Mouse (Mus musculus): ENCODE measurements at regions not wholly inside any gene's neighbourhood (a gene's known extent, or its start where the extent isn't known, plus 50 kb on each side); places are given as distances from the start of the nearest gene placed in this dataset.

- Histone ChIP-seq H3K4me3 (ENCODE audit: control insufficient read depth in 1 of 2, insufficient read depth in 1 of 2, low read depth in 1 of 2, low read length in 2 of 2) (no peak overlapping the region), H3K27ac (replicated peaks in 1 of 2; ENCODE audit: control insufficient read depth in 1 of 2, insufficient read depth in 1 of 2, low read depth in 2 of 2, low read length in 2 of 2) (no peak overlapping the region), H3K27me3 (ENCODE audit: control insufficient read depth, insufficient read depth, low read length) (no peaks in the 10 kb centered on the region), H3K9me3 (ENCODE audit: control insufficient read depth, low read length) (0 out of 2 replicates have a peak, but pooled peaks cover 4% of the 10 kb centered on the region), H3K9ac (ENCODE audit: low read length) (no peak overlapping the region), H3K36me3 (ENCODE audit: control insufficient read depth, insufficient read depth, low read length) (no peaks in the 10 kb centered on the region), H3K4me1 (ENCODE audit: control insufficient read depth in 2 of 2, insufficient read depth in 2 of 2, low read length in 2 of 2) (no peaks in the 10 kb centered on the region), H3K4me2 (ENCODE audit: low read length) (no peak overlapping the region)
- ATAC-seq (ENCODE audit: insufficient number of reproducible peaks, insufficient read depth, low FRiP score, low read depth): no peak
- WGBS: 79% methylated on average over 8 of the region's 8 CpGs
Observed at GRCm38 (mm10) chr5:126799698-126800279, 441.8 kb upstream of the Tmem132c start.

GRCm38 (mm10) chr5:126806656-126807055, 435.0 kb upstream of the Tmem132c start:
- Histone ChIP-seq H3K4me1 (ENCODE audit: control insufficient read depth in 2 of 2, insufficient read depth in 2 of 2, low read length in 2 of 2) (no peaks in the 10 kb centered on the region), H3K9ac (ENCODE audit: low read length) (no peak overlapping the region), H3K27ac (replicated peaks in 1 of 2; ENCODE audit: control insufficient read depth in 1 of 2, insufficient read depth in 1 of 2, low read depth in 2 of 2, low read length in 2 of 2) (no peak overlapping the region), H3K9me3 (ENCODE audit: control insufficient read depth, low read length) (peaks cover 3% of the 10 kb centered on the region; the same call in 1 of the 2 replicates), H3K27me3 (ENCODE audit: control insufficient read depth, insufficient read depth, low read length) (no peaks in the 10 kb centered on the region), H3K4me2 (ENCODE audit: low read length) (no peak overlapping the region), H3K4me3 (ENCODE audit: control insufficient read depth in 1 of 2, insufficient read depth in 1 of 2, low read depth in 1 of 2, low read length in 2 of 2) (no peak overlapping the region), H3K36me3 (ENCODE audit: control insufficient read depth, insufficient read depth, low read length) (no peaks in the 10 kb centered on the region)
- ATAC-seq (ENCODE audit: insufficient number of reproducible peaks, insufficient read depth, low FRiP score, low read depth): no peak

GRCm38 (mm10) chr5:126816069-126816468, 425.5 kb upstream of the Tmem132c start:
- H3K27me3 ChIP-seq (ENCODE audit: control insufficient read depth, insufficient read depth, low read length): no peaks in the 10 kb centered on the region
- H3K4me2 ChIP-seq (ENCODE audit: low read length): no peak overlapping the region
- no peaks in the 10 kb centered on the region for H3K4me1 ChIP-seq (ENCODE audit: control insufficient read depth in 2 of 2, insufficient read depth in 2 of 2, low read length in 2 of 2)
- H3K9ac ChIP-seq (ENCODE audit: low read length): no peak overlapping the region
- no peak overlapping the region for H3K27ac ChIP-seq (replicated peaks in 1 of 2; ENCODE audit: control insufficient read depth in 1 of 2, insufficient read depth in 1 of 2, low read depth in 2 of 2, low read length in 2 of 2)
- H3K36me3 ChIP-seq (ENCODE audit: control insufficient read depth, insufficient read depth, low read length): no peaks in the 10 kb centered on the region
- H3K4me3 ChIP-seq (ENCODE audit: control insufficient read depth in 1 of 2, insufficient read depth in 1 of 2, low read depth in 1 of 2, low read length in 2 of 2): no peak overlapping the region
- no peak for ATAC-seq (ENCODE audit: insufficient number of reproducible peaks, insufficient read depth, low FRiP score, low read depth)
- H3K9me3 ChIP-seq (ENCODE audit: control insufficient read depth, low read length): peaks cover 7% of the 10 kb centered on the region; the same call in 1 of the 2 replicates

- ATAC-seq (ENCODE audit: insufficient number of reproducible peaks, insufficient read depth, low FRiP score, low read depth): no peak
- Histone ChIP-seq H3K36me3 (ENCODE audit: control insufficient read depth, insufficient read depth, low read length) (no peaks in the 10 kb centered on the region), H3K27ac (replicated peaks in 1 of 2; ENCODE audit: control insufficient read depth in 1 of 2, insufficient read depth in 1 of 2, low read depth in 2 of 2, low read length in 2 of 2) (no peak overlapping the region), H3K4me3 (ENCODE audit: control insufficient read depth in 1 of 2, insufficient read depth in 1 of 2, low read depth in 1 of 2, low read length in 2 of 2) (no peak overlapping the region), H3K4me1 (ENCODE audit: control insufficient read depth in 2 of 2, insufficient read depth in 2 of 2, low read length in 2 of 2) (no peaks in the 10 kb centered on the region), H3K9ac (ENCODE audit: low read length) (no peak overlapping the region), H3K9me3 (ENCODE audit: control insufficient read depth, low read length) (no peaks in the 10 kb centered on the region), H3K27me3 (ENCODE audit: control insufficient read depth, insufficient read depth, low read length) (no peaks in the 10 kb centered on the region), H3K4me2 (ENCODE audit: low read length) (no peak overlapping the region)
- 90% methylated on average over 3 of the region's 3 CpGs for WGBS
Observed at GRCm38 (mm10) chr5:126835440-126835839, 406.2 kb upstream of the Tmem132c start.

- Histone ChIP-seq H3K4me3 (ENCODE audit: control insufficient read depth in 1 of 2, insufficient read depth in 1 of 2, low read depth in 1 of 2, low read length in 2 of 2) (no peak overlapping the region), H3K4me2 (ENCODE audit: low read length) (no peak overlapping the region), H3K4me1 (ENCODE audit: control insufficient read depth in 2 of 2, insufficient read depth in 2 of 2, low read length in 2 of 2) (no peaks in the 10 kb centered on the region), H3K27me3 (ENCODE audit: control insufficient read depth, insufficient read depth, low read length) (no peaks in the 10 kb centered on the region), H3K27ac (replicated peaks in 1 of 2; ENCODE audit: control insufficient read depth in 1 of 2, insufficient read depth in 1 of 2, low read depth in 2 of 2, low read length in 2 of 2) (no peak overlapping the region), H3K9ac (ENCODE audit: low read length) (no peak overlapping the region), H3K36me3 (ENCODE audit: control insufficient read depth, insufficient read depth, low read length) (no peaks in the 10 kb centered on the region), H3K9me3 (ENCODE audit: control insufficient read depth, low read length) (no peaks in the 10 kb centered on the region)
- no peak for ATAC-seq (ENCODE audit: insufficient number of reproducible peaks, insufficient read depth, low FRiP score, low read depth)
- WGBS: 63% methylated on average over 4 of the region's 4 CpGs
Observed at GRCm38 (mm10) chr5:126842606-126843005, 399.0 kb upstream of the Tmem132c start.

GRCm38 (mm10) chr5:126862078-126862477, 379.5 kb upstream of the Tmem132c start:
- Histone ChIP-seq H3K27me3 (ENCODE audit: control insufficient read depth, insufficient read depth, low read length) (no peaks in the 10 kb centered on the region), H3K4me2 (ENCODE audit: low read length) (no peak overlapping the region), H3K36me3 (ENCODE audit: control insufficient read depth, insufficient read depth, low read length) (no peaks in the 10 kb centered on the region), H3K4me1 (ENCODE audit: control insufficient read depth in 2 of 2, insufficient read depth in 2 of 2, low read length in 2 of 2) (no peaks in the 10 kb centered on the region), H3K9ac (ENCODE audit: low read length) (no peak overlapping the region), H3K27ac (replicated peaks in 1 of 2; ENCODE audit: control insufficient read depth in 1 of 2, insufficient read depth in 1 of 2, low read depth in 2 of 2, low read length in 2 of 2) (no peak overlapping the region), H3K4me3 (ENCODE audit: control insufficient read depth in 1 of 2, insufficient read depth in 1 of 2, low read depth in 1 of 2, low read length in 2 of 2) (no peak overlapping the region), H3K9me3 (ENCODE audit: control insufficient read depth, low read length) (no peaks in the 10 kb centered on the region)
- no peak for ATAC-seq (ENCODE audit: insufficient number of reproducible peaks, insufficient read depth, low FRiP score, low read depth)
- WGBS: 77% methylated on average over 1 of the region's 1 CpGs

- Histone ChIP-seq H3K27ac (replicated peaks in 1 of 2; ENCODE audit: control insufficient read depth in 1 of 2, insufficient read depth in 1 of 2, low read depth in 2 of 2, low read length in 2 of 2) (0 out of 4 replicates have a peak overlapping the region, but pooled peaks of 1 of the 2 experiments have one; percentile 30), H3K9ac (ENCODE audit: low read length) (no peak overlapping the region), H3K27me3 (ENCODE audit: control insufficient read depth, insufficient read depth, low read length) (no peaks in the 10 kb centered on the region), H3K4me2 (ENCODE audit: low read length) (no peak overlapping the region), H3K4me3 (ENCODE audit: control insufficient read depth in 1 of 2, insufficient read depth in 1 of 2, low read depth in 1 of 2, low read length in 2 of 2) (no peak overlapping the region), H3K36me3 (ENCODE audit: control insufficient read depth, insufficient read depth, low read length) (no peaks in the 10 kb centered on the region), H3K4me1 (ENCODE audit: control insufficient read depth in 2 of 2, insufficient read depth in 2 of 2, low read length in 2 of 2) (peaks cover 2 to 6% of the 10 kb centered on the region in 2 experiments; a peak in 2 of 4 replicates), H3K9me3 (ENCODE audit: control insufficient read depth, low read length) (no peaks in the 10 kb centered on the region)
- WGBS: 28% methylated on average over 1 of the region's 1 CpGs
- ATAC-seq (ENCODE audit: insufficient number of reproducible peaks, insufficient read depth, low FRiP score, low read depth): no peak
Observed at GRCm38 (mm10) chr5:126875842-126876241, 365.8 kb upstream of the Tmem132c start.

GRCm38 (mm10) chr5:126890710-126891109, 350.9 kb upstream of the Tmem132c start:
- no peak for ATAC-seq (ENCODE audit: insufficient number of reproducible peaks, insufficient read depth, low FRiP score, low read depth)
- H3K4me1 ChIP-seq (ENCODE audit: control insufficient read depth in 2 of 2, insufficient read depth in 2 of 2, low read length in 2 of 2): peaks cover 7 to 26% of the 10 kb centered on the region in 2 experiments
- WGBS: 30% methylated on average over 1 of the region's 1 CpGs
- peak overlapping the region; percentile 35 for H3K4me2 ChIP-seq (ENCODE audit: low read length)
- peak overlapping the region; percentile 68 to 69 for H3K27ac ChIP-seq (replicated peaks in 1 of 2; ENCODE audit: control insufficient read depth in 1 of 2, insufficient read depth in 1 of 2, low read depth in 2 of 2, low read length in 2 of 2)
- H3K9me3 ChIP-seq (ENCODE audit: control insufficient read depth, low read length): peaks cover 5% of the 10 kb centered on the region; the same call in 1 of the 2 replicates
- no peak overlapping the region for H3K9ac ChIP-seq (ENCODE audit: low read length)
- H3K27me3 ChIP-seq (ENCODE audit: control insufficient read depth, insufficient read depth, low read length): no peaks in the 10 kb centered on the region
- no peaks in the 10 kb centered on the region for H3K36me3 ChIP-seq (ENCODE audit: control insufficient read depth, insufficient read depth, low read length)
- H3K4me3 ChIP-seq (ENCODE audit: control insufficient read depth in 1 of 2, insufficient read depth in 1 of 2, low read depth in 1 of 2, low read length in 2 of 2): no peak overlapping the region
